Mouse (Mus musculus) midbrain, embryonic 10.5 days (tissue): ENCODE results near the gene Cit. TPM values are rescaled to one million over a fixed set of nuclear protein-coding genes. Genes with fewer than 3 reads are reported as not detected.
A peak's percentile ranks its signal among the peaks of the same experiment; 100 is the strongest.

Experiments used
- DNase-seq: peaks from one replicate; pipeline ENCODE4 v3.0.0-alpha.2; 2017; ENCODE audit warnings: low spot score
- H3K27ac ChIP-seq: fragments of 300-500 bp; sonication (generic); replicated peaks from 2 replicates; pipeline ENCODE4 v1.5.1; 2016; ENCODE audit warnings: mild to moderate bottlenecking
- H3K27me3 ChIP-seq: fragments of 300-500 bp; sonication (generic); 2 replicates; pipeline ENCODE4 v1.6.1; 2016; ENCODE audit warnings: low read depth, mild to moderate bottlenecking; ENCODE audit not compliant: poor library complexity, severe bottlenecking
- H3K36me3 ChIP-seq: fragments of 300-500 bp; sonication (generic); 2 replicates; pipeline ENCODE4 v1.6.1; 2016; ENCODE audit warnings: mild to moderate bottlenecking, moderate library complexity
- H3K4me1 ChIP-seq: fragments of 300-500 bp; sonication (generic); 2 replicates; pipeline ENCODE4 v1.6.1; 2016
- H3K4me3 ChIP-seq: fragments of 300-500 bp; sonication (generic); 2 replicates; pipeline ENCODE4 v1.5.1; 2016; ENCODE audit warnings: mild to moderate bottlenecking, moderate library complexity
- H3K9me3 ChIP-seq: fragments of 300-500 bp; sonication (generic); replicated peaks from 2 replicates; pipeline ENCODE4 v1.6.1; 2016; ENCODE audit warnings: mild to moderate bottlenecking
- WGBS: fragments of 180-500 bp; shearing (Covaris S2); methylation state at CpG from one replicate; pipeline ENCODE4 v1.1.7; 2016; 5-methylcytosine and 5-hydroxymethylcytosine counted together
- polyA plus RNA-seq: library from polyadenylated mRNA; unstranded; fragments of >200 nt; fragmentation: Nextera tagmentation; extraction: Ambion mirVana; gene quantifications from 2 replicates; pipeline ENCODE4 v1.2.1, GENCODE M21; 2016

The Cit gene
- polyA plus RNA-seq, 1 experiment from 2014 or later: 45.5 TPM

DNA sequence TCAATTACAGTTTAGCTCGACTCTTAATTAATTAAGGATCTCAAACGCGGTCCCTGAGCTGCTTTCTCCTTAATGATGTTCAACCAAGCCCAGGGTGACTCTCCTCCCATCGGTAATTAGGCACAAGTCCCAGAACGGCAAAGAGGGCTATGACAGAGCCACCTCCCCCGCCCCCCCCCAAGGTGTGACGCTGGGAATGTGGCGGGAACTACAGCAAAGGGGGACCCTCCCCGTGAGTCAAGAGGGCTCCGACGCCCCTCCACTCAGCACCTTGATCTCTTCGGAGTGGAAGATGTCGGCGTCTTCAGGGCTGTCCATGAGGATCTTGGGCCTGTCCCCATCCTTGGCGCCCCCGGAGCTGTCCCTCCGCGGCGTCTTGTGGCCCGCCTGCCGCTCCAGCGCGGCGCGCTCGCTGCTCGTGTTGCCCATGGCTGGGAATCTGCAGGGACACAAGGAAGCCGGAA lies 178.8 kb downstream of the Cit start:
- Histone ChIP-seq H3K4me3 (peak overlapping the region; percentile 96), H3K27ac (peak overlapping the region; percentile 91), H3K27me3 (no peaks in the 10 kb centered on the region), H3K36me3 (peaks cover 40% of the 10 kb centered on the region), H3K4me1 (peaks cover 26% of the 10 kb centered on the region), H3K9me3 (no peaks in the 10 kb centered on the region)
- WGBS: under 1% methylated on average over 28 of the region's 28 CpGs
- DNase-seq: no peak

DNA sequence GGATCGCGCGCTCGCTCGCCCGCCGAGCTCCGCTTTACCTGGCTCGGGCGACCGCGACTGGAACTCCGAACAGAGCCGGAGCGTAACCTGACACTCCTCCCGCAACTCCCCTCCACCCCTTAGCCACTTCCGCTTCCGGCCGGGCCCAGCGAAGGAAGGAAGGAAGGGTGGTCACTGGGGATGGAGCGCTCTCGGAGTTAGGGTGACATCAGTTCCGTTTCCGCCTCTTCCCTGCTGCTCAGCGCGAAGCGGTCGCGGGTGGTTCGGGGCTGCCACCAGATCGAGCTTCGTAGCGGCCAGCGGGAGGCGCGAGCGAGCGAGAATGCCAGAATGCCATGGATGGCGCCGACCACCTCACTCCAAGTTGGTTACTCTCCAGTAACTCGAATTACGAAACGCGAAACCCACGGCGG lies 179.3 kb downstream of the Cit start, which contains the start of gene Prkab1:
Prkab1 (minus strand) TSS at position 182 of the 413 bp plus-strand sequence.
- Histone ChIP-seq H3K9me3 (no peaks in the 10 kb centered on the region), H3K4me1 (peaks cover 29% of the 10 kb centered on the region), H3K27ac (peak within 1 kb of the TSS; percentile 91), H3K4me3 (peak within 1 kb of the TSS; percentile 96), H3K36me3 (peaks cover 35% of the 10 kb centered on the region), H3K27me3 (no peaks in the 10 kb centered on the region)
- under 1% methylated on average over 46 of the region's 46 CpGs for WGBS
- DNase-seq: peak; percentile 97

DNA sequence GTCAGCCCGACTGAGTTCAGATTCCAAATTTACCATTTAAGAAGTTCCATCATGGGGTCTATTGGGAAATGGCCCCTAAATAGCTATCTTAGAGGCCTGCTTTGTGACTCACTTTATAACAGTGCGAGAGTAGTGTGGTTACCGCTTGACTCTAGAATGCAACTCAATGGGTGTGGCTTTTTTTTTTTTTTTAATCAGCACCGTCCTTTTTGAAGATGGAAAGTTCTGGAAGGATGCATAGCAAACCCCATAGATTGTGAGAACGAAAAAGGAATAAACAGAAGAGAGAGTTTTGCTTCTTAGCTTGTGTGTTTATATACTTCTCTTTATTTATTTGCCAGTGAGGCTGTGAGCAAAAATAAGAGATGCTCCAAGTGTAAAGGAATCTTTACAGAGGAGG lies 181.0 kb downstream of the Cit start:
- 93% methylated on average over 5 of the region's 5 CpGs for WGBS

DNA sequence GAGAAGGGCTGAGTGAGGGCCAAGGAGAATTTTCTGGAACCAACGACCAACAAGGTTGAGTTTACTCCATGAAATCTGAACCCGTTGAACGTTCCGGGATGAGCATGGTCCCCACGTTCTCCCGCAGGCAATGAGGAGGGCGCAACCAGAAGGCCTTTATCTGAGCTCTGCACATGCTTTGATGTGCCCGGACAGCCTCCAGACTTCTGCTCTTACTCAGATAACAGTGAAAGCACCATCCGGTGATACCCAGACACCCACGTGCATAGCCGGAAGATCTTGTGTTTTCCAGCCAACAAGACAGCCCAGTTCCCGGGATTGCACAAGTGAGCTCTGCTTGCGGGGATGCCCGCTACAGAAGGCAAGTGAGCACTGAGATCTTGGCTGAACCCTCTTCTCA lies 181.5 kb downstream of the Cit start:
- peaks cover 40% of the 10 kb centered on the region for H3K4me1 ChIP-seq

More for the DNA sequence above, 181.0 kb downstream of the Cit start:
- Histone ChIP-seq H3K4me3 (no peak overlapping the region), H3K4me1 (peaks cover 37% of the 10 kb centered on the region), H3K27me3 (0 out of 2 replicates have a peak, but pooled peaks cover 11% of the 10 kb centered on the region), H3K27ac (no peak overlapping the region), H3K36me3 (peaks cover 18% of the 10 kb centered on the region), H3K9me3 (no peaks in the 10 kb centered on the region)
- DNase-seq: no peak

DNA sequence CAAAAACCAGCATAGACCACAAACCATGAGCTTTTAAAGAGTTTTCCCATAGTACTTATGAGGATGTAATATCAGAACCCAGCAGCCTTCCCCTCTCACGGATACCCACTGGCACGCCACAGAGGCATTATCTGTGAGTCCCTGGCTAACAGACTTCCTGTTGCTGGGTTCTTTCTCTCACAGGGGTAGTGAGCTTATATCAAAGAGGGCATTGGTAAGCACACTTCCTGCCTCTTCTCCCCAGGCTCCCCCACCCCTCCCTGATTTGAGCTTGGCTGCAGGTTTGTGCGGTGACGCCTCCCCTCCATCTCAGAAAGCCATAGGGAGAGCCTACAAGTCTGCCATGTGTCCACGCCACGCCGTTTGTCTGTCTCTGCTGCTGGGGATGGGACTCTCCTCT lies 184.0 kb downstream of the Cit start:
- Histone ChIP-seq H3K27ac (no peak overlapping the region), H3K36me3 (no peaks in the 10 kb centered on the region), H3K9me3 (no peaks in the 10 kb centered on the region), H3K27me3 (0 out of 2 replicates have a peak, but pooled peaks cover 11% of the 10 kb centered on the region), H3K4me1 (peaks cover 20% of the 10 kb centered on the region), H3K4me3 (no peak overlapping the region)
- DNase-seq: no peak
- 86% methylated on average over 7 of the region's 7 CpGs for WGBS

More for the DNA sequence above, 181.5 kb downstream of the Cit start:
- no peak for DNase-seq
- Histone ChIP-seq H3K27me3 (0 out of 2 replicates have a peak, but pooled peaks cover 11% of the 10 kb centered on the region), H3K36me3 (peaks cover 13% of the 10 kb centered on the region), H3K9me3 (no peaks in the 10 kb centered on the region), H3K4me3 (no peak overlapping the region), H3K27ac (no peak overlapping the region)
- 87% methylated on average over 14 of the region's 14 CpGs for WGBS

DNA sequence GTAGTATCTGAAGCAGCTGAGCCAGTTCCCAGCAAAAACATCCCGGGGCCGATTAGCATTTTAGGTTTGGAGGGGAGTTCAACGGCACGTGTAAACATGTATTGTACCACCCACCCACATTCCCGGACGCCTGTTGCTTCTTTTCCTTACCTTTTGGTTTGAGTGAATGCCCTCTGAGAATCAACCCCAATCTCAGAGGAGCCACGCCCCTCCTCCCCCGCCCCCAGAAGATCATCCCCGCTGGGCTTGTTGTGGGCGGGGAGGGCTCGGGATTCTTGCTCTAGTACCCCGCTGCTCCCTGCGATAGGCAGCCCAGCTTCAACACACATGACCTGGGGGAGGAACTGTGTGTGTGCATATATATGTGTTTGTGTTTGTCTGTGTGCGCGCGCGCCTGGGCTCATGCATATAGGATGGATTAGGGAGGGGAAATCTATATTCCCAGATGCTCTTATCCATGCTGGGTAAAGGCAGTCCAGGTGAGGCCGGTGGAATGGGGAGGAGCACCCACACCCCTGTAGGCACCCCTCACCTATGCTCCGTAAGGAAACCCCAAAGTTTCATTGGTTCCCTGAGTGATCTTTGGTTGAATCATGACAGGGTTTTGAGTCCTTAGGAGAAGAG lies 185.6 kb downstream of the Cit start:
- no peak for DNase-seq
- no peaks in the 10 kb centered on the region for H3K9me3 ChIP-seq
- peak overlapping the region; percentile 38 for H3K4me3 ChIP-seq
- H3K27ac ChIP-seq: no peak overlapping the region
- peaks cover 14% of the 10 kb centered on the region for H3K4me1 ChIP-seq
- 2% methylated on average over 19 of the region's 19 CpGs for WGBS
- 0 out of 2 replicates have a peak, but pooled peaks cover 11% of the 10 kb centered on the region for H3K27me3 ChIP-seq
- H3K36me3 ChIP-seq: no peaks in the 10 kb centered on the region

DNA sequence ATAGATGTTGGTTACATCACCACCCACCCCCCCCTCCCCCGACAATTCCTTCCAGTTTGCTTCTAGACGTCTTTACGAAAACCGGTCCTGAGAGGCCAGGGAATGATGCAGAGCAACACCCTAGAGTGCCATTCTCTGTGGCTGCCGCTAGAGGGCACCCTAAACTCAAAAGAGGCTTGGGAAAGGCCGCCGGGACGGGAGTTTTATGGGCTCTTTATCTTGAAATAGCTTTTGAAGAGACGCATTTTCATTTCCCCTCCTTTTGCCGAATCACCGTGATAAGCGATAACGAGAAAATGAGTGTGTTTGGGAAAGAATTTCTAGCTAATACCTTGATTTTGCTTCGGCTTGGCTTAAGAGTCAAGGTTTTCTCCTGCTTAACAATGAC lies 186.1 kb downstream of the Cit start:
- DNase-seq: peak; percentile 74
- no peaks in the 10 kb centered on the region for H3K36me3 ChIP-seq
- 0 out of 2 replicates have a peak, but pooled peaks cover 11% of the 10 kb centered on the region for H3K27me3 ChIP-seq
- H3K4me3 ChIP-seq: peak overlapping the region; percentile 38
- H3K4me1 ChIP-seq: peaks cover 14% of the 10 kb centered on the region
- no peaks in the 10 kb centered on the region for H3K9me3 ChIP-seq
- 5% methylated on average over 14 of the region's 14 CpGs for WGBS
- no peak overlapping the region for H3K27ac ChIP-seq

DNA sequence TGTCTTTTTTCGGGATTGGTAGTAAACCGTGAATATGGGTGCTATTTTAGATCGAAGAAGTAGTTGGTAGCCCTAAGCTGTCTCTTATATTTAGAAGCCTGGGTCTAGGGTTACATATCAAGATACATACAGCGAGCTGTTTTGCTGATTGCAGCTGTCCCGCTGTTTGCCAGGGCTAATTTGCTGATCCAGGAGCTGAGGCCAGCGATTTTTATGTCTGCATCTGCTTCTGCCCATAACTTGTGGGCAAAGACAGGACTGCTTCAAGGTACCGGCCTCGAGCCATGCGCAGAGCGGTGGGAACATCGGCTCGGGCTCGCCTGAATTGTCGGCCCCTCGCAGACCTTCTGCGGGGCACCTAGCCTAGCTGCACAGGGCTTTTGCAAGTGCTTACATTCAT lies 191.4 kb downstream of the Cit start:
- H3K9me3 ChIP-seq: no peaks in the 10 kb centered on the region
- 59% methylated on average over 16 of the region's 16 CpGs for WGBS
- no peak for DNase-seq
- no peak overlapping the region for H3K4me3 ChIP-seq
- peak overlapping the region; percentile 13; the same call in 1 of the 2 replicates for H3K27ac ChIP-seq
- peaks cover 9% of the 10 kb centered on the region; the same call in 1 of the 2 replicates for H3K27me3 ChIP-seq
- peaks cover 26% of the 10 kb centered on the region for H3K4me1 ChIP-seq
- H3K36me3 ChIP-seq: no peaks in the 10 kb centered on the region

DNA sequence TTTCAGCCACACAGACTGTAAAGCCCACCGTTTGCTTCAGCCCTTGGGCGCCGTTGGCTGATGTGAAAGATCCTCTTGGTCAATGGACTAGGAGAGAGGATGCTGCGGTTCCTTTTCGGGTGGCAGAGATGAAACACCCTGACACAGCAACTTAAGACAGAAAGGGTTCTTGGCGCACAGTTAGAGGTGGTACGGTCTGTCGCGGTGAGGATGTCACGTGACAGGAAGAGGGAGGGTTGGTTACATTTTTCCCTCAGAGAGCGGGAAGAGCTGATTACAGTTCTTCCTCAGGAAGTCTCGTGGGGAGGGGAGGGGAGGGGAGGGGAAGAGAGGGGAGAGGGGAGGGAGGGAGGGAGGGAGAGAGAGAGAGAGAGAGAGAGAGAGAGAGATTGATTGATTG lies 192.7 kb downstream of the Cit start:
- WGBS: 58% methylated on average over 12 of the region's 12 CpGs

DNA sequence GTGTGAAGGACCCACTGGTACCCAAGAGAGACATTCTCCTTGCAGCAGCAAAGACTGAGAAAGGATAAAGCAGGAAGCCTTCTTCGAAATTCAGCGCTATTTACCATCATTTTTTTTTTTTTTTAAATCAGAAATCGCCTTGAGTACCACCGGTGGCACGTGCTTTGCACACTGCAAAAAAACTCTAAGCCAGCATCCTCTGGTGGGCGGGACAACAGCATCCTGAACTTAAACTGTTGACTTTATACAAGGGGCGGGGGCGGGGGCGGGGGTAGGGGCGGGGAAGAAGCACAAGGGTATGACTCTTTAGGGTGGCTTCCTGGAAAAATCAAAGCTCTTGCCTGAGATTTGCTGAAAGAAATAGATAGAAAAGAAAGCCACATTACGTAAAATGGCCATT lies 194.6 kb downstream of the Cit start:
- 37% methylated on average over 11 of the region's 11 CpGs for WGBS

More for the DNA sequence above, 192.7 kb downstream of the Cit start:
- DNase-seq: no peak
- Histone ChIP-seq H3K4me3 (no peak overlapping the region), H3K36me3 (no peaks in the 10 kb centered on the region), H3K4me1 (peaks cover 26% of the 10 kb centered on the region), H3K27ac (no peak overlapping the region), H3K9me3 (no peaks in the 10 kb centered on the region), H3K27me3 (peaks cover 9% of the 10 kb centered on the region; the same call in 1 of the 2 replicates)

DNA sequence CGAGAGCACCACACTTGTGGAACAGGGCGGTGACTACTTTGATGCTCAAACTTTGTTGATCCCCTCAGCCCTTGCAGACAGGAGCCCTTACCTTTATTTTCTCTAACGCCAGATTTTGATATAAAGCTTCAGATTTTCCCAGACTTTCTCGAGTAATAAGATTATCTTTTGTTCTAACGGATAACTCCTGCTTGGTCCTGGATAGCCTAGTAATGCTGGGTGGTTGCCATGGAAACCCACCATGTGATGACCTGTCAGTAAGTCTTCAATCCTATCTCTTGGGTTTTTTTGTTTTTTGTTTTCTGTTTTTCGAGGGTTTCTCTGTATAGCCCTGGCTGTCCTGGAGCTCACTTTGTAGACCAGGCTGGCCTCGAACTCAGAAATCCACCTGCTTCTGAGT lies 197.2 kb downstream of the Cit start:
- no peak for DNase-seq
- Histone ChIP-seq H3K4me1 (peaks cover 17% of the 10 kb centered on the region), H3K9me3 (no peaks in the 10 kb centered on the region), H3K27ac (no peak overlapping the region), H3K4me3 (no peak overlapping the region), H3K27me3 (0 out of 2 replicates have a peak, but pooled peaks cover 1% of the 10 kb centered on the region), H3K36me3 (no peaks in the 10 kb centered on the region)
- WGBS: 54% methylated on average over 7 of the region's 7 CpGs

More for the DNA sequence above, 194.6 kb downstream of the Cit start:
- H3K4me1 ChIP-seq: peaks cover 26% of the 10 kb centered on the region
- no peak overlapping the region for H3K27ac ChIP-seq
- no peak for DNase-seq
- H3K4me3 ChIP-seq: no peak overlapping the region
- H3K9me3 ChIP-seq: no peaks in the 10 kb centered on the region
- no peaks in the 10 kb centered on the region for H3K36me3 ChIP-seq
- H3K27me3 ChIP-seq: peaks cover 9% of the 10 kb centered on the region; the same call in 1 of the 2 replicates

DNA sequence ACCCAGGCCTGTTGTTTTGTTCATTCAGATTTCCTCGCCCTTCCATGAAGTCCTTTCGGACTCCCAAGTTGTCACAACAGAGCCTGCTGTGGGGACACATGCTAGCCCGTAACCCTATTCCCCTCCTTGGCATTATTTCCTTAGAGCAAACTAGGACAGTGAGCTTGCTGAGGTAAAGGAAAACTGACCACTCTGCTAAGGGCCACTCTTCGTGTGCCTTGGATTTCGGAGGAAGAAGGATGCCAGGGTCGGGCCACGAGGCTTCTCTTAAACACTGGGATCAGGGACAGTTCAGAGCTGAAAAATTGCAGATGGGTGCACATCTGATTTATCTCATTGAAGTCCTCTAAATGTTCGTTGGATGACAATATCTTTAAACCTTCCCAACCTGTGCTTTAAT lies 200.5 kb downstream of the Cit start:
- Histone ChIP-seq H3K4me1 (peaks cover under 1% of the 10 kb centered on the region; the same call in 1 of the 2 replicates), H3K4me3 (no peak overlapping the region), H3K36me3 (no peaks in the 10 kb centered on the region), H3K27ac (no peak overlapping the region), H3K9me3 (no peaks in the 10 kb centered on the region), H3K27me3 (no peaks in the 10 kb centered on the region)
- no peak for DNase-seq
- 89% methylated on average over 8 of the region's 8 CpGs for WGBS

DNA sequence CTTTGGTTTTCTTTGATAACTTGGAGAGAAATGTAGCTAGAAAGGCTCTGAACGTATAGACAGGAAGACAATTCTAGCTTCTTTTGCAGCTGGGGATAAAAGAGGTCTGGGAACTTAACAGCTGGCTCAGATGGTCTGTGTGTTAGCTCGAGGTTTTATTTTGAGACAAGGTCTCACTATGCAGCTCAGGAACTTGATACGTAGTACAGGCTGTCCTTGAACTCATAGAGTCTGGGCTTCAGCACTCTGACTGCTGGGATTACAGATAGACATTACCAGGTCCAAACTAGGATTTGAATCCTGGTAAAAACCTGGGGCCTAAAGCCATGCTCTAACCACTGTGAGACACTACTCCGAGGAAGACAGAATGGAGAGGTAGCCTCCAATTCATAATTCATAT lies 201.2 kb downstream of the Cit start:
- Histone ChIP-seq H3K27ac (no peak overlapping the region), H3K9me3 (no peaks in the 10 kb centered on the region), H3K36me3 (no peaks in the 10 kb centered on the region), H3K4me3 (no peak overlapping the region), H3K27me3 (no peaks in the 10 kb centered on the region), H3K4me1 (no peaks in the 10 kb centered on the region; the same call in 1 of the 2 replicates)
- WGBS: 84% methylated on average over 4 of the region's 4 CpGs
- no peak for DNase-seq
